Mouse (Mus musculus) limb, embryonic 11.5 days (tissue): Measurements from ENCODE around the gene Rnase4. TPM values are rescaled to one million over a fixed set of nuclear protein-coding genes. Genes with fewer than 3 reads are reported as not detected.
A peak's percentile ranks its signal among the peaks of the same experiment; 100 is the strongest.

Source experiments
- ATAC-seq: fragments of 200-750 bp; cut with Nextera tagmentation; 2 replicates; pipeline ENCODE4 v1.8.0; 2017; ENCODE audit warnings: low read depth; ENCODE audit not compliant: insufficient number of reproducible peaks, low FRiP score, low TSS enrichment
- DNase-seq: peaks from one replicate; pipeline ENCODE4 v3.0.0-alpha.2; 2015; ENCODE audit warnings: low spot score
- H3K27ac ChIP-seq: fragments of 300-500 bp; sonication (generic); replicated peaks from 2 replicates; pipeline ENCODE4 v1.5.1; 2014; ENCODE audit warnings: low read depth, mild to moderate bottlenecking, low read length
- H3K27me3 ChIP-seq: fragments of 300-500 bp; sonication (generic); 2 replicates; pipeline ENCODE4 v1.6.1; 2014; ENCODE audit warnings: mild to moderate bottlenecking, low read length, mixed read lengths; ENCODE audit not compliant: control insufficient read depth, insufficient read depth
- H3K36me3 ChIP-seq: fragments of 300-500 bp; sonication (generic); 2 replicates; pipeline ENCODE4 v1.6.1; 2014; ENCODE audit warnings: mild to moderate bottlenecking, low read length, moderate library complexity, mixed read lengths; ENCODE audit not compliant: control insufficient read depth, insufficient read depth
- H3K4me1 ChIP-seq: fragments of 300-500 bp; sonication (generic); 2 replicates; pipeline ENCODE4 v1.6.1; 2014; ENCODE audit warnings: low read length, mixed read lengths; ENCODE audit not compliant: control insufficient read depth, insufficient read depth
- H3K4me2 ChIP-seq: fragments of 300-500 bp; sonication (generic); 2 replicates; pipeline ENCODE4 v1.6.1; 2014; ENCODE audit warnings: low read depth, mild to moderate bottlenecking, moderate library complexity; ENCODE audit not compliant: severe bottlenecking
- H3K4me3 ChIP-seq: fragments of 300-500 bp; sonication (generic); 2 replicates; pipeline ENCODE4 v1.5.1; 2014; ENCODE audit warnings: low read depth, low read length
- H3K9ac ChIP-seq: fragments of 300-500 bp; sonication (generic); 2 replicates; pipeline ENCODE4 v1.6.1; 2014; ENCODE audit warnings: mild to moderate bottlenecking, low read length
- H3K9me3 ChIP-seq: fragments of 300-500 bp; sonication (generic); 2 replicates; pipeline ENCODE4 v1.6.1; 2016; ENCODE audit warnings: low read length; ENCODE audit not compliant: control insufficient read depth
- WGBS: fragments of 180-500 bp; shearing (Covaris S2); extraction: QIAGEN DNeasy Blood & Tissue Kit; methylation state at CpG from one replicate; pipeline ENCODE4 v1.1.7; 2014; 5-methylcytosine and 5-hydroxymethylcytosine counted together
- polyA plus RNA-seq: library from polyadenylated mRNA; unstranded; fragments of >200 nt; fragmentation: Nextera tagmentation; extraction: Ambion mirVana; gene quantifications from 2 replicates; pipeline ENCODE4 v1.2.1, GENCODE M21; 2014

Gene Rnase4
- polyA plus RNA-seq, 1 experiment from 2014 or later: 7.1 TPM

DNA sequence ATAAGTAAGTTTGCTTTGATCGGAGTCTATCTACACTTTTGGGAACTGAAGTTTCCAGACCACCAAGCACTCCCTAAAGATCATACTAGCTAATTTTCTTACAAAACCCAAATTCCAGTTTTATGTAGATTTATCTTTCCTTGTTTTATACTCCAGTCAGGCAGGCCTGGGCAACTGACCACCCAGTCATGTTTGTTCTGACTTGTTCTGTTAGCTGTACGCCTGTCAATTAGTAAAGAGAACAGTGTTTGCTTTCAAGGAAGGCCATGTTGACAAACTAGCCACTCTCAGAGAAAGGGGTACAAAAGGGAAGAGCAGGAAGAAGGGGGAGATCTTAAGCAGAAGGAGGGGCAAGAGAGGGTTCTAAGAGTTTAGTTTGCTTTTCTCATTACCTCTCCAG is 13.5 kb downstream of the Rnase4 start:
- WGBS: 92% methylated on average over 2 of the region's 2 CpGs

DNA sequence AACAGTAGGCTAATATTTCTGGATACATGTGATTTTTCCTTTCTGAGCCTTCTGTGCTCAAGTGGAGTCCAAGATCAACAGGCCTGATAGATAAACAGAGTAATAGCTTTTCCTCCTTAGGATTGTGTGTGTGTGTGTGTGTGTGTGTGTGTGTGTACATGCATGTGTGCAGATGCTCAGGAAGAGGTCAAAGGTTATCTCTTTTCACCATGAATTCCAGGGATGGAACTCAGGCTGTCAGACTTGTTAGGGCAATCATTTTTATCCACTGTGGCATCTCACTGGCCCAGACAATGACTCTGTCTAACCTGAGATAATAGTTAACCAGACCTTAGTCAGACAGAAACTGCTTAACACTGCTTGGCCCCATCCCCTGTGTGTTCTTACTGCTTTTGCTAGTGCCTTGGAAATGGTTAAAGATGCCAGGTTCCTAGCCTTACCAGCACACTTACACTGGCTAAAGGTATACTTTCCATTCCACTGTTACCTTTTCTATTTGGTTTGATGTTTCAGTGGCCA is 15.6 kb downstream of the Rnase4 start:
- H3K4me3 ChIP-seq: no peak overlapping the region
- H3K27ac ChIP-seq: no peak overlapping the region
- no peak for DNase-seq
- H3K27me3 ChIP-seq: no peaks in the 10 kb centered on the region
- no peaks in the 10 kb centered on the region for H3K4me1 ChIP-seq
- no peaks in the 10 kb centered on the region for H3K36me3 ChIP-seq
- H3K9ac ChIP-seq: no peak overlapping the region
- no peak for ATAC-seq
- H3K4me2 ChIP-seq: no peak overlapping the region
- H3K9me3 ChIP-seq: no peaks in the 10 kb centered on the region

More for the DNA sequence above, 13.5 kb downstream of the Rnase4 start:
- H3K27me3 ChIP-seq: no peaks in the 10 kb centered on the region
- no peak overlapping the region for H3K27ac ChIP-seq
- ATAC-seq (no peak), DNase-seq (no peak)
- no peaks in the 10 kb centered on the region for H3K4me1 ChIP-seq
- H3K4me2 ChIP-seq: no peak overlapping the region
- H3K9me3 ChIP-seq: no peaks in the 10 kb centered on the region
- H3K4me3 ChIP-seq: no peak overlapping the region
- no peak overlapping the region for H3K9ac ChIP-seq
- H3K36me3 ChIP-seq: no peaks in the 10 kb centered on the region

- no peaks in the 10 kb centered on the region for H3K27me3 ChIP-seq
- H3K4me2 ChIP-seq: no peak overlapping the region
- H3K9ac ChIP-seq: no peak overlapping the region
- ATAC-seq (no peak), DNase-seq (no peak)
- no peak overlapping the region for H3K27ac ChIP-seq
- no peaks in the 10 kb centered on the region for H3K9me3 ChIP-seq
- H3K36me3 ChIP-seq: no peaks in the 10 kb centered on the region
- 76% methylated on average over 3 of the region's 3 CpGs for WGBS
- no peaks in the 10 kb centered on the region for H3K4me1 ChIP-seq
- no peak overlapping the region for H3K4me3 ChIP-seq
These were observed 21.1 kb downstream of the Rnase4 start for GRCm38 (mm10) chr14:51111966-51112365.

DNA sequence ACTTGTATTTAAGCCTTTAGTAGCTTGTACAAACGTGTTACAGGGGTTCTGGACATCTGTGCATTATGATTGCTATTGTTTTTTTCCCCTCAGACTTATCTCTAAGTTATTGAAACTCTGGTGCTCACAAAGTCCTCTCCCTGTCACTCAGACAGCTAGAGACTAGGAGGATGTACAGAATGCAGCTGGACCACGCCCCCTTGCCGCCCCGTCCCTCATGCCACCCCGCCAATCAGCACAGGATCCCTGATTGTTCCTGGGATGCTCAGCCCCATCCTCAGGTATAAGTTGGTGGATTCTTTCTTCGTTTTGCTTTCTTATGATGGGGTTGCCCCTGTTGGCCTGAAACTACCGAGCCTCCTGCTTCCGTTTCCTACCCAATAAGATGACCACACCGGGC is 22.6 kb downstream of the Rnase4 start:
- Histone ChIP-seq H3K4me3 (no peak overlapping the region), H3K4me2 (no peak overlapping the region), H3K4me1 (no peaks in the 10 kb centered on the region), H3K9ac (no peak overlapping the region), H3K27ac (no peak overlapping the region), H3K36me3 (no peaks in the 10 kb centered on the region), H3K27me3 (no peaks in the 10 kb centered on the region), H3K9me3 (no peaks in the 10 kb centered on the region)
- 37% methylated on average over 9 of the region's 9 CpGs for WGBS
- no peak for ATAC-seq
- no peak for DNase-seq

GRCm38 (mm10) chr14:51113916-51114560 is 23.2 kb downstream of the Rnase4 start, which contains the start of gene Eddm3b:
Gene Eddm3b, plus strand, starts transcription at chr14:51114426.
- 51% methylated on average over 12 of the region's 12 CpGs for WGBS
- H3K9ac ChIP-seq: no peak within 1 kb of the TSS
- H3K9me3 ChIP-seq: no peaks in the 10 kb centered on the region
- no peaks in the 10 kb centered on the region for H3K27me3 ChIP-seq
- H3K27ac ChIP-seq: no peak within 1 kb of the TSS
- ATAC-seq: no peak
- no peak within 1 kb of the TSS for H3K4me3 ChIP-seq
- H3K4me1 ChIP-seq: no peaks in the 10 kb centered on the region
- DNase-seq: no peak
- no peaks in the 10 kb centered on the region for H3K36me3 ChIP-seq
- H3K4me2 ChIP-seq: no peak within 1 kb of the TSS

GRCm38 (mm10) chr14:51125684-51126083 is 34.8 kb downstream of the Rnase4 start:
- Histone ChIP-seq H3K36me3 (no peaks in the 10 kb centered on the region), H3K27ac (no peak overlapping the region), H3K9ac (no peak overlapping the region), H3K4me1 (no peaks in the 10 kb centered on the region), H3K9me3 (no peaks in the 10 kb centered on the region), H3K4me3 (no peak overlapping the region), H3K4me2 (no peak overlapping the region), H3K27me3 (no peaks in the 10 kb centered on the region)
- ATAC-seq (no peak), DNase-seq (no peak)
- 87% methylated on average over 6 of the region's 6 CpGs for WGBS

- H3K4me1 ChIP-seq: no peaks in the 10 kb centered on the region
- H3K9ac ChIP-seq: no peak overlapping the region
- 59% methylated on average over 2 of the region's 2 CpGs for WGBS
- ATAC-seq (peak; percentile 26; the same call in 1 of the 2 replicates), DNase-seq (no peak)
- no peak overlapping the region for H3K27ac ChIP-seq
- H3K9me3 ChIP-seq: no peaks in the 10 kb centered on the region
- H3K4me3 ChIP-seq: no peak overlapping the region
- no peaks in the 10 kb centered on the region for H3K27me3 ChIP-seq
- no peaks in the 10 kb centered on the region for H3K36me3 ChIP-seq
- H3K4me2 ChIP-seq: no peak overlapping the region
These were observed 36.9 kb downstream of the Rnase4 start for GRCm38 (mm10) chr14:51127648-51128258.

GRCm38 (mm10) chr14:51128775-51129623 is 38.1 kb downstream of the Rnase4 start:
- H3K9ac ChIP-seq: no peak overlapping the region
- no peak overlapping the region for H3K4me2 ChIP-seq
- H3K4me3 ChIP-seq: no peak overlapping the region
- no peaks in the 10 kb centered on the region for H3K27me3 ChIP-seq
- no peak overlapping the region for H3K27ac ChIP-seq
- no peaks in the 10 kb centered on the region for H3K9me3 ChIP-seq
- WGBS: 86% methylated on average over 9 of the region's 9 CpGs
- no peaks in the 10 kb centered on the region for H3K4me1 ChIP-seq
- DNase-seq (no peak), ATAC-seq (no peak)
- no peaks in the 10 kb centered on the region for H3K36me3 ChIP-seq
